Mouse (Mus musculus) embryonic facial prominence, embryonic 10.5 days (tissue): ENCODE measurements at regions not wholly inside any gene's neighbourhood (a gene's known extent, or its start where the extent isn't known, plus 50 kb on each side); places are given as distances from the start of the nearest gene placed in this dataset.

ENCODE experiments used
- DNase-seq: peaks from one replicate; pipeline ENCODE4 v3.0.0-alpha.2; 2017; ENCODE audit warnings: low spot score
- H3K27ac ChIP-seq: fragments of 300-500 bp; sonication (generic); replicated peaks from 2 replicates; pipeline ENCODE4 v1.5.1; 2016; ENCODE audit warnings: mild to moderate bottlenecking
- H3K27me3 ChIP-seq: fragments of 300-500 bp; sonication (generic); replicated peaks from 2 replicates; pipeline ENCODE4 v1.6.1; 2016; ENCODE audit warnings: low read depth, mild to moderate bottlenecking; ENCODE audit not compliant: poor library complexity, severe bottlenecking
- H3K36me3 ChIP-seq: fragments of 300-500 bp; sonication (generic); replicated peaks from 2 replicates; pipeline ENCODE4 v1.6.1; 2016; ENCODE audit warnings: mild to moderate bottlenecking, moderate library complexity
- H3K4me1 ChIP-seq: fragments of 300-500 bp; sonication (generic); 2 replicates; pipeline ENCODE4 v1.6.1; 2016
- H3K4me3 ChIP-seq: fragments of 300-500 bp; sonication (generic); 2 replicates; pipeline ENCODE4 v1.5.1; 2016; ENCODE audit warnings: mild to moderate bottlenecking, moderate library complexity
- H3K9me3 ChIP-seq: fragments of 300-500 bp; sonication (generic); 2 replicates; pipeline ENCODE4 v1.6.1; 2016; ENCODE audit warnings: mild to moderate bottlenecking
- WGBS: fragments of 180-500 bp; shearing (Covaris S2); methylation state at CpG from one replicate; pipeline ENCODE4 v1.1.7; 2016; 5-methylcytosine and 5-hydroxymethylcytosine counted together

DNA sequence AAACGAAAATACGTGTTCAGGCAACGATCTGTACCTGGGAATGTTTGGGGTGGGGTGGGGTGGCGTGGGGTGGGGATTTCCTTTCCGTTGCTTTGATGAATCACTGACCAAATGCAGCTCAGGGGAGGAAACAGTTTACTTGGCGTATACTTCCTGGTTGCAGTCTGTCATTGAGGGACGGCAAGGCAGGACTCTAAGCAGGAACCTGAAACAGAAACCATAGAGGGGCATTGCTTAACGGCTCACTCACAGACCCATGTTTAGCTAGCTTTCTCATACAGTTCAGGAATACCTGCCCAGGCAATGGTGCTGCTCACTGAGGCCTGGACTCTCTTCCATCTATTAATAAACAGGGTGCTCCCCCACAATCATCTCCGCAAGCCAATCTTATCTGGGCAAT lies 55.1 kb upstream of the Smox start:
- 85% methylated on average over 9 of the region's 9 CpGs for WGBS
- H3K27me3 ChIP-seq: no peaks in the 10 kb centered on the region; the same call in 1 of the 2 replicates
- no peaks in the 10 kb centered on the region for H3K4me1 ChIP-seq
- no peaks in the 10 kb centered on the region for H3K9me3 ChIP-seq
- H3K36me3 ChIP-seq: no peaks in the 10 kb centered on the region
- H3K4me3 ChIP-seq: no peak overlapping the region
- no peak for DNase-seq
- H3K27ac ChIP-seq: no peak overlapping the region

DNA sequence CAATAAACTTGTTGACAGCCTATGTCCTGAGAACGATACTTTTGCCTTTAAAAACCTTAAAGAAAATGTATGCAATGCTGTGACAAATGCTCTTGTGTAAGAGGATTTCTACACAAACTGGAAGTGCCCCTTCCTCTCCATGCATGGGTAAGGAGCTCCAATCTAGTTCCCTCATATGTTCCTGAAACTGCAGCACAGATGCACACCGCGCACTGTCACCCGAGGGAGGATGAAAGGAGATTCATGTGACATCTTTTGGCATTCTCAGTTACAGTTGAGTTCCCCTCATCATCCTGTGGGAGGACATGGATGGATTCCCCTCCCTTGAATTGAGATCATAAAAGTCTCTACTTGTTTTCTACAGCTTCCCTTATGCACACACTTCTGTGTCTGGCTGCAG lies 60.8 kb upstream of the Smox start:
- no peak for DNase-seq
- WGBS: 87% methylated on average over 4 of the region's 4 CpGs
- Histone ChIP-seq H3K4me1 (peaks cover 7% of the 10 kb centered on the region; the same call in 1 of the 2 replicates), H3K27ac (no peak overlapping the region), H3K27me3 (no peaks in the 10 kb centered on the region; the same call in 1 of the 2 replicates), H3K9me3 (no peaks in the 10 kb centered on the region), H3K4me3 (no peak overlapping the region), H3K36me3 (no peaks in the 10 kb centered on the region)

DNA sequence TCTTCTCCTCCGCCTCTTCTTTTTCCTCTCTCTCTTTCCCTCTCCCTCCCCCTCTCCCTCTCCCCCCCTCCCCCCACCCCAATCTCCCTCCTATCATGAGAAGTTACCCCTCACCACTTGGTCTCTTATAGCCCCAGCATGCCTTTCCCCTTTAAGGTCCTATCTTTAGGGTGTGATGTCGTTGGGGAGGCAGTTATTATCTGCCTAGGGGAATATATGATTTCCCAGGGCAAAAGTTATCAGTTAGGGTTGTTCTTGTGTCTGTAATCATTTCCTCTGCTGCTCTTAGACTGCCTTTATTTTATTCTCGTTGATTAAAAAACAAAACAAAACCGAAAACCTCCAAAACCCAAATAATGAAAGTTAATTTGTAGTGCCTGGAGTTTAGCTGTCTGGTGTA lies 63.2 kb upstream of the Smox start:
- Histone ChIP-seq H3K4me3 (no peak overlapping the region), H3K4me1 (peaks cover 8% of the 10 kb centered on the region), H3K27ac (no peak overlapping the region), H3K9me3 (no peaks in the 10 kb centered on the region), H3K36me3 (no peaks in the 10 kb centered on the region), H3K27me3 (no peaks in the 10 kb centered on the region; the same call in 1 of the 2 replicates)
- no peak for DNase-seq
- WGBS: 80% methylated on average over 4 of the region's 4 CpGs

DNA sequence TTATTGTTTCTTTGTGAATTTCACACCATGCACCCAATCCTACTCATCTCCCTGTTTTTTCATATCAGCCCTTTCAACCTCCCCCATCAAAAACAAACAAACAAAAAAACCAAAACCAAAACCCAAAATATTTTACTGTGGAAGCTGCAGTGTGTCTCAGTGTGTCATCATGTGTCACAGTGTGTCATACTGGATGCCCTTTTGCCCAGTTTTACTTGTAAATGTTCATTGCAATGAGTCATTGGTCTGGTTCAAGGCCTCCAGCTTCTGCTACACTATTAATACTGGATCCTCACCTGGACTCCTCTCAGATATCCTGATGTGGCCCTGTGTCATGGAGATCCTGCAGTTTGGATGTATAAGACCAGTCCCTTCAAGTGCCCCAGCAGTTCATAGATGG lies 64.4 kb upstream of the Smox start:
- H3K36me3 ChIP-seq: no peaks in the 10 kb centered on the region
- DNase-seq: no peak
- no peaks in the 10 kb centered on the region; the same call in 1 of the 2 replicates for H3K27me3 ChIP-seq

DNA sequence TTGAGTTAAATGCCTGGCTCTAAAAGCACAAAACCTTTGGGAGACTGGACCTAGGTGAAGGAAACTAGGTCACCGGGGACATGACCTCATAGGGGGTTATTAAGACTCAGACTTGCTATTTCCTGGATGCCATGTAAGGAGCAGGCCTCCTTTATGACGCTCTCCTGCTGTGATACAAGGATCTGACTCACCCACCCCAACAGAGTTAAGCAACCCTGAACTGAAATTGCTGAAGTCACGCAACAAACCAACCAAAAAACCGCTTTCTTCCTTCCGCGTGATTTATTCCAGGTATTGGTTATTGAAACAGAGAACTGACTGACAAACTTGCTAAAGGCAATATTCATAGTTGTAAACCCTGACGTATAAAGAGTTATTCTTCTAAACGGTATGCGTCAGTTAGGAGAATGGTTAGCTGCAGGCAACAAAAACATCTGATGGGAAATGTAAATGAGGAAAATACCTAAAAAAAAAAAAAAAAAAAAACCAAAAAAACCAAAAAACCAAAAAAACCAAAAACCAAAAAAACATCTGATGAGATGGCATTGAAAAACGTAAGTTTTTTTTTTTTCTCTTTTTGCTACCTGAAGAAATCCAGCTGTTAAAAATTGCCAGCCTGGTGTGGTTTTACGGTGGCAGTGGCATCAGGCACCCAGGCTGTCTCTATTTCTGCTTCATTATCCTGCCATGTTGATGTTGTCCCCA lies 67.5 kb upstream of the Smox start:
- no peaks in the 10 kb centered on the region for H3K9me3 ChIP-seq
- no peak overlapping the region for H3K4me3 ChIP-seq
- H3K36me3 ChIP-seq: no peaks in the 10 kb centered on the region
- no peaks in the 10 kb centered on the region for H3K27me3 ChIP-seq
- H3K27ac ChIP-seq: no peak overlapping the region
- no peak for DNase-seq
- 82% methylated on average over 11 of the region's 11 CpGs for WGBS
- H3K4me1 ChIP-seq: peaks cover 7% of the 10 kb centered on the region

More for the DNA sequence above, 64.4 kb upstream of the Smox start:
- H3K4me1 ChIP-seq: peaks cover 13% of the 10 kb centered on the region
- H3K9me3 ChIP-seq: no peaks in the 10 kb centered on the region
- H3K4me3 ChIP-seq: no peak overlapping the region
- no peak overlapping the region for H3K27ac ChIP-seq

DNA sequence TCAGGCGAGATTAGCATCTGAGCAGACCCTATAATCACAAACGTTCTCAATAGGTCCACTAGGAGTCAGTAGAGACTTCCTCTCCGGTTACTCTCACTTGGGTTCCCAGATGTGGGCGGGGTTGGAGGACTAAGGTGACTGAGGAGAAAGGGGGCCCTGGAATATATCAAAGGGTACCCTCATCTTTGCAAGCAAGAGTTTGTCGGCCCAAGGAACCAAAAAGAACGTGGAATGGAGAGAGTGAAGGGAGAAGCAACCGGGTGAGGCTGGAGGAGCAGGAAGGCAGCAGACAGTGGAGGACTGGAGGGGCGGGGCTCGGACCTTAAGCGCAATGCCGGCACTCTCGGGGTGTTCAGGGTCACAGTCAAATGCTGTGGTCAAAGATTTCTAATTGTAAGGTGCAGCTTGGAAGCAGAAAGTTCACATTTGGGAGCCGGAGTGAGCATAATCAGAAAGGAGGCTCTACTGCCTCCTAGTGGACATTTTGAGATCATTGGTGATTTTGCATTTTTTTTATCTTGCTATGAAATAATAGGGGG lies 68.3 kb upstream of the Smox start:
- DNase-seq: peak; percentile 70
- no peaks in the 10 kb centered on the region for H3K27me3 ChIP-seq
- H3K4me3 ChIP-seq: peak overlapping the region; percentile 63
- H3K27ac ChIP-seq: peak overlapping the region; percentile 83
- WGBS: under 1% methylated on average over 13 of the region's 13 CpGs
- H3K4me1 ChIP-seq: peaks cover 6% of the 10 kb centered on the region
- no peaks in the 10 kb centered on the region for H3K9me3 ChIP-seq
- H3K36me3 ChIP-seq: no peaks in the 10 kb centered on the region

DNA sequence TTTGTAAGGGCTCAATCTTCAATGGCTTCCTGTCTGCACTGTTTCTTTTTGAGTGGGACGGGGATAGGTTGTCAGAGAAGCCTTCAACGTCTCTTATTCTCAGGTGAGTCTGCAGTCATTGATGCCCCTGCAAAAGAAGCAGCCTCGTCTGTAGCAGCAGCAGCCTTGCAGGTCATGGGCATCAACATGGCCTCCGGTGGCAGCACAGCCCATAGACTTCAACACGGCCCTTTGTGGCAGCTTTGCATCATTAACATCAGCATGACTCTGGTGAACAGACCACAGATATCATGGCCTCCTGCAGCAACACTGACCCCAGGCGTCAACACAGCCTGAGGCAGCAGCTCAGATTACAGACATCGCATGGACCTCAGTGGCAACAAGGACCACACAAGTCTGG lies 65.4 kb upstream of the Rnf24 start:
- H3K27me3 ChIP-seq: no peaks in the 10 kb centered on the region
- no peak for DNase-seq
- H3K4me3 ChIP-seq: no peak overlapping the region
- no peaks in the 10 kb centered on the region for H3K36me3 ChIP-seq
- H3K9me3 ChIP-seq: no peaks in the 10 kb centered on the region
- H3K4me1 ChIP-seq: peaks cover 6% of the 10 kb centered on the region
- no peak overlapping the region for H3K27ac ChIP-seq
- 68% methylated on average over 7 of the region's 7 CpGs for WGBS

DNA sequence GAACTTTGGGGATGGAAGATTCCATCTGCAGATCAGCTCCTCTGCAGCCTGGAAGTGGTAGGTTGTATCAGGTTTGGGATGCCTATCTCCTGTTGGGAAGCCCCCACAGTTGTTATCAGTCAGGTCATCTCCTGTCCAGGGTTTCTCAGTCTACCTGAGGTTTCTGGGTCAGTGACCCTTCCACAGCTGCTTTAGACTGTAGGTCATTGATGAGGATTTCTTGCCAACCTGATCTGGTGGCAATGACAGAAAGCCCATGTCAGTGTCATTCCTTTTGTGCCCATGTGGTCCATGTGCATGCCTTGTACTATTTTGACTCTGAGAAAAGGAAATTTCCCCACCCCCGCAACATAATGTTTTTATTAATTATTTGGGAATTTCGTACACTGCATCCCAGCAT lies 64.8 kb upstream of the Rnf24 start:
- Histone ChIP-seq H3K4me1 (no peaks in the 10 kb centered on the region), H3K36me3 (no peaks in the 10 kb centered on the region), H3K27ac (no peak overlapping the region), H3K9me3 (no peaks in the 10 kb centered on the region), H3K27me3 (no peaks in the 10 kb centered on the region), H3K4me3 (no peak overlapping the region)
- 84% methylated on average over 2 of the region's 2 CpGs for WGBS
- DNase-seq: no peak

DNA sequence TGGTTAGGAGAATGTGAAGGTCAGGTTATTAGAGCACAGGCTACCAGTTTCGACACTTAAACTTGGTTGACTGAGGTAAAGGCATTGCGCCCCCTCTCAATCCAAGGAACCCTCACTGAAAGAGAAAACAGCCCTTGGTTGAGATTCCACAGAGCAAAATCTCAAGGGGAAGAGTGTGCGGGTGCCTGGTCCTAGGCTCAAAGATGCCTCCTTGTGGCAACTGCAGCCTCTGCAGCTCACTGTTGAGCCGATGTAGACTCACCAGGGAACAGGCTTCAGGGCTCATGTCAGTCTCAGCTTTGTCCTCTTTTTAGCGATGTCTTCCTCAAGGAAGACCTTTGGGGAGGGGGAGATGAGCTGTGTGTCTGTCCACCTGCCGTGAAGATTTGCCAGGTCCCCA lies 63.8 kb upstream of the Rnf24 start:
- H3K36me3 ChIP-seq: no peaks in the 10 kb centered on the region
- H3K4me3 ChIP-seq: no peak overlapping the region
- H3K27me3 ChIP-seq: no peaks in the 10 kb centered on the region
- peak; percentile 48 for DNase-seq
- no peaks in the 10 kb centered on the region for H3K4me1 ChIP-seq
- no peaks in the 10 kb centered on the region for H3K9me3 ChIP-seq
- no peak overlapping the region for H3K27ac ChIP-seq
- 34% methylated on average over 6 of the region's 6 CpGs for WGBS

DNA sequence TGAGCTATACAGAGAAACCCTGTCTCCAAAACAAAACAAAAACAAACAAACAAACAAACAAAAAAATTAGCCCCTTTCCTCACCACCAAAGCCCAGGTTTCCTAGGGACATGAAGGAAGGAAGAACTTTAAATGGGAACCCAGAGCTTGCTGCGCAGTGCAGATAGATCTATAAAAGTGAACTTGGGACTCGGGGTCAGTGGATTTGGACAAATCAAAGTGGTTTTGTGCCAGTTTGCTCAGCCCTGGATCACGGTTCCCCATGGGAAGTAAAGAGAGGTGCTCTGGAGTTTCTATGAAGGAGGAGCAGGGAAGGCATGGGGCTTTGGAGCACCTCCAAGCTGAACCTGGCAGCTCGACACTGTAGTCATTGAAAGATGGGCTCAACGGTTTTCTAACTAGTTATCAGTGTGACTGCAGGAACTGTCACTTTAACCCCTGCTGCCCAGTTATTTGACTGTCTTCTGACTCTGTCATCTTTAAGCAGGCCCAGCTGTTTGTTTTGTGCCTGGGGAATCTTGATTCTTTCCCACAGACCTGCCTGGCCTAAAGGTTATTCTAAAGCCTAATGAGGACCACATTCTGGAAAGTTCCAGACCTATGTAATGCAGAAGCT lies 58.3 kb upstream of the Rnf24 start:
- H3K27me3 ChIP-seq: no peaks in the 10 kb centered on the region
- WGBS: 82% methylated on average over 5 of the region's 5 CpGs
- H3K36me3 ChIP-seq: no peaks in the 10 kb centered on the region
- no peak overlapping the region for H3K4me3 ChIP-seq
- H3K27ac ChIP-seq: no peak overlapping the region
- H3K4me1 ChIP-seq: no peaks in the 10 kb centered on the region
- DNase-seq: no peak
- no peaks in the 10 kb centered on the region for H3K9me3 ChIP-seq

DNA sequence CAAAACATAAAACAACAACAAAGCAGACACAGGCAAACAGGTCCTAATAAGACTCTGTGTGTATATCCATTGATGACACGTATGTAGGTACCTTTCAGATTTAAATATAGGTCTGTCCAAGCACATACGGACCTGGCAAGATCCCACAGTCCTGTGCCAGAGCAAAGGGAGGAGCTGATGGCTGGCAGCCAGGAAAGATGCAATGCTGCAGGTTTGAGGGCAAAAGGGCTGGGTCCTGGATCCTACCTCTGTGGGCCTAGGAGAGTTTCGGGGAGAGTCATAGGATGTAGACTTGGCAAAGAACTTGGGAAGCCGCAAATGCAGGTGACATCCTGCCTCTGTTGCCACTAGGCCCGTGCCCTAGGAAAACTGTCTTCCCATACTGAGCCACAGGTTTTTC lies 54.6 kb upstream of the Rnf24 start:
- 85% methylated on average over 5 of the region's 5 CpGs for WGBS
- DNase-seq: no peak
- no peaks in the 10 kb centered on the region for H3K36me3 ChIP-seq
- no peaks in the 10 kb centered on the region for H3K9me3 ChIP-seq
- H3K4me3 ChIP-seq: no peak overlapping the region
- no peaks in the 10 kb centered on the region for H3K27me3 ChIP-seq
- no peak overlapping the region for H3K27ac ChIP-seq
- H3K4me1 ChIP-seq: peaks cover 2% of the 10 kb centered on the region

DNA sequence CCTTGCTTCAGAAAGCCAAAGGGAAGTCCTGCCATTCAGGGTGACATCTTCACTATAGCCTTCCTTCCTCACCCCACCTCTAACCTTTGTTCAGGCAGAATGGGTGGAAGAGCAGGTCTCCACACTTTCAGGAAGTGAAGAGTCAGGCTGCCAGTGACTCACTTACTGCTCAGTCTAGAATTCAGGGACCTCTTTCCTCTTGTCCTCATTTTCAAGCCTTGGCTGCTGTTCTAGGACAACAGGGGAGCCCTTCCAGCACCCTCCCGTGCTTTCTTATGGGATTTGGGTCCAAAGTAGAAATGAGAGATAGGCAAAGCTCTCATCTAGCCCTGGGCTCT lies 51.5 kb upstream of the Rnf24 start:
- no peak for DNase-seq
- Histone ChIP-seq H3K4me1 (peaks cover 16% of the 10 kb centered on the region), H3K9me3 (no peaks in the 10 kb centered on the region), H3K4me3 (no peak overlapping the region), H3K36me3 (no peaks in the 10 kb centered on the region), H3K27ac (no peak overlapping the region), H3K27me3 (no peaks in the 10 kb centered on the region)
- WGBS: 66% methylated on average over 1 of the region's 1 CpGs

DNA sequence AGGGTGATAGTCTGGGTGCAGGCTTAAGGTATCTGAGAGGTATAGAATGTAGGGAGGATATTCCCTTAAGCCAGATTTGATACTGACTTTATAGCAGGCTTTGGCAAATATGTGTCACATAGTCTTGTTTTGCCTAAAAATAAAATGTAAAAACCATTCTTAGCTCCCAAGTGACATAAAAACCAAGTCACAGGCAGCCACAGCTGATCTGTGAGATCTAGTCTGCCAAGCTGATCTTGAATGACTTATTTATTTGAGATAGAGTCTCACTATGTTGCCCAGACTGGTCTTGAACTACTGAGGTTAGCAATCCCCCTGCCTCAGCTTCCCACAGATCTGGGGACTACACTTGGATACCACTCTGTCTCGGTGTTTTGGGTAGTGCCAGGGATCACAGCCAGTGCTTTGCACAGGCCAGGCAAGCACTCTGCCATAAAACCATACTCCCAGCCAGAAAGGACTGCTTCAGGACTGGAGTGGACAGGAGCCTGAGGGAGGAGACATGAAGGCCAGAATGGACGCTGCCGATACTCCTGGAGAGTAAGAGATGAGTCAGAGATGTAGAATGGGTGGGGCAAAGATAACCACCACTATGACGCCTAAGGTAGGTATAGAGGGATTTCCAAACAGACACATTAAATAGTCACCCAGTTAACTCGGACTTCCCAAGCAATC lies 51.0 kb upstream of the Rnf24 start:
- no peaks in the 10 kb centered on the region for H3K9me3 ChIP-seq
- 90% methylated on average over 5 of the region's 5 CpGs for WGBS
- no peaks in the 10 kb centered on the region for H3K27me3 ChIP-seq
- no peak for DNase-seq
- H3K4me1 ChIP-seq: peaks cover 16% of the 10 kb centered on the region
- H3K27ac ChIP-seq: no peak overlapping the region
- H3K4me3 ChIP-seq: no peak overlapping the region
- no peaks in the 10 kb centered on the region for H3K36me3 ChIP-seq
